20 mouse cellular contexts compared by ENCODE assay signal in genomic region chr10:67376638-67377037, GRCm38 (mm10).
DNase-seq lines count a peak whose midpoint lies in the region; ATAC-seq lines count a peak whose summit lies in the region.
"Had no signal": no experiment of that assay in that cellular context is flagged by ENCODE, and none has a peak within 500 bp of the region (broad histone marks: within the 10 kb centered on the region; RNA-seq: fewer than 3 reads in every experiment).

No protein-coding gene starts in this region.

- H3K4me2 ChIP-seq in midbrain, embryonic 11.5 days: no peak overlapping the region
- no peak overlapping the region for H3K4me2 ChIP-seq in midbrain, embryonic 15.5 days
- H3K4me2 ChIP-seq: embryonic facial prominence, embryonic 12.5 days; forebrain, embryonic 13.5 days; forebrain, embryonic 15.5 days had no signal

- no peak for ATAC-seq in midbrain, embryonic 11.5 days (ENCODE audit: low FRiP score)
- ATAC-seq in midbrain, embryonic 15.5 days (replicated peaks): no peak
- ATAC-seq: activated CD4-positive, CD25-positive, alpha-beta regulatory T cell, adult 4 months; forebrain, embryonic 13.5 days; forebrain, embryonic 15.5 days; forebrain, postnatal 0 days; Patski had no signal

- H3K27me3 ChIP-seq in midbrain, embryonic 11.5 days (ENCODE audit: control insufficient read depth, insufficient read depth, low read length): no peaks in the 10 kb centered on the region
- H3K27me3 ChIP-seq in midbrain, embryonic 15.5 days (replicated peaks): no peaks in the 10 kb centered on the region
- H3K27me3 ChIP-seq in limb, embryonic 10.5 days (ENCODE audit: low read depth, poor library complexity, severe bottlenecking): no peaks in the 10 kb centered on the region
- H3K27me3 ChIP-seq: embryonic facial prominence, embryonic 12.5 days; forebrain, embryonic 13.5 days; forebrain, embryonic 15.5 days; Patski had no signal

- DNase-seq in midbrain, embryonic 11.5 days (ENCODE audit: low spot score, missing footprints): peak; percentile 37
- no peak for DNase-seq in limb, embryonic 10.5 days (ENCODE audit: low spot score)
- no peak for DNase-seq in ovary, postnatal 10 days (ENCODE audit: low spot score)
- DNase-seq in gastrocnemius, postnatal 14 days: no peak
- DNase-seq: adrenal gland, adult 8-10 months; adrenal gland, postnatal 14 days; adrenal gland, postnatal 36 days; cerebellum, adult 11-12 months; cerebellum, adult 2 months; cerebellum, adult 9-10 months; cerebellum, postnatal 10 days; cerebellum, postnatal 25 days had no signal

- no peaks in the 10 kb centered on the region for H3K36me3 ChIP-seq in midbrain, embryonic 11.5 days (ENCODE audit: control insufficient read depth, insufficient read depth, low read length)
- H3K36me3 ChIP-seq in midbrain, embryonic 15.5 days (replicated peaks): no peaks in the 10 kb centered on the region
- H3K36me3 ChIP-seq in limb, embryonic 10.5 days: no peaks in the 10 kb centered on the region
- H3K36me3 ChIP-seq: embryonic facial prominence, embryonic 10.5 days; embryonic facial prominence, embryonic 12.5 days; forebrain, embryonic 15.5 days had no signal

- 90% methylated on average over 5 of the region's 5 CpGs for WGBS in midbrain, embryonic 11.5 days
- 90% methylated on average over 5 of the region's 5 CpGs for WGBS in midbrain, embryonic 15.5 days
- WGBS in limb, embryonic 10.5 days: 85% methylated on average over 5 of the region's 5 CpGs

- no peaks in the 10 kb centered on the region for H3K9me3 ChIP-seq in midbrain, embryonic 11.5 days (ENCODE audit: control insufficient read depth, low read length)
- no peaks in the 10 kb centered on the region for H3K9me3 ChIP-seq in midbrain, embryonic 15.5 days
- no peaks in the 10 kb centered on the region for H3K9me3 ChIP-seq in limb, embryonic 10.5 days (replicated peaks)
- H3K9me3 ChIP-seq: embryonic facial prominence, embryonic 10.5 days; embryonic facial prominence, embryonic 12.5 days; forebrain, embryonic 13.5 days; forebrain, embryonic 15.5 days had no signal

- intact Hi-C loops in gastrocnemius, postnatal 14 days (cut with DNase I; ENCODE audit: low total_unique reads): no loop called here

- 0 out of 2 replicates have a peak, but pooled peaks cover 2% of the 10 kb centered on the region for H3K4me1 ChIP-seq in midbrain, embryonic 11.5 days (ENCODE audit: control insufficient read depth, insufficient read depth, low read length)
- H3K4me1 ChIP-seq in midbrain, embryonic 15.5 days: no peaks in the 10 kb centered on the region
- peaks cover 31% of the 10 kb centered on the region for H3K4me1 ChIP-seq in limb, embryonic 10.5 days
- H3K4me1 ChIP-seq: embryonic facial prominence, embryonic 12.5 days; forebrain, embryonic 15.5 days had no signal

- no peak overlapping the region for H3K9ac ChIP-seq in midbrain, embryonic 11.5 days (ENCODE audit: low read length)
- no peak overlapping the region for H3K9ac ChIP-seq in midbrain, embryonic 15.5 days
- H3K9ac ChIP-seq: embryonic facial prominence, embryonic 12.5 days; forebrain, embryonic 13.5 days; forebrain, embryonic 15.5 days; forebrain, postnatal 0 days had no signal

- no peak overlapping the region for H3K27ac ChIP-seq in midbrain, embryonic 11.5 days (ENCODE audit: low read depth, low read length)
- no peak overlapping the region for H3K27ac ChIP-seq in midbrain, embryonic 15.5 days
- peak overlapping the region; percentile 75 for H3K27ac ChIP-seq in limb, embryonic 10.5 days
- H3K27ac ChIP-seq: embryonic facial prominence, embryonic 10.5 days; embryonic facial prominence, embryonic 12.5 days; forebrain, embryonic 13.5 days; forebrain, embryonic 15.5 days had no signal

- no peak overlapping the region for H3K4me3 ChIP-seq in midbrain, embryonic 11.5 days (ENCODE audit: low read depth, low read length)
- no peak overlapping the region for H3K4me3 ChIP-seq in midbrain, embryonic 15.5 days
- no peak overlapping the region for H3K4me3 ChIP-seq in limb, embryonic 10.5 days
- H3K4me3 ChIP-seq: embryonic facial prominence, embryonic 10.5 days; embryonic facial prominence, embryonic 12.5 days; forebrain, embryonic 13.5 days; forebrain, embryonic 15.5 days had no signal
